Mouse (Mus musculus) heart, postnatal 0 days (tissue): ENCODE results near the gene Hoxa6. TPM values are rescaled to one million over a fixed set of nuclear protein-coding genes. Genes with fewer than 3 reads are reported as not detected.
A peak's percentile ranks its signal among the peaks of the same experiment; 100 is the strongest.

ENCODE experiments used
- ATAC-seq: fragments of 200-750 bp; cut with Nextera tagmentation; 2 replicates; pipeline ENCODE4 v1.8.0; 2017; ENCODE audit warnings: low read depth, moderate number of reproducible peaks, moderate library complexity; ENCODE audit not compliant: insufficient read depth
- DNase-seq: peaks from one replicate; pipeline ENCODE4 v3.0.0-alpha.2; 2016; ENCODE audit warnings: low spot score
- H3K27ac ChIP-seq: fragments of 300-500 bp; sonication (generic); 2 replicates; pipeline ENCODE4 v1.5.1; 2014; ENCODE audit warnings: low read depth, mild to moderate bottlenecking
- H3K27me3 ChIP-seq: fragments of 300-500 bp; sonication (generic); 2 replicates; pipeline ENCODE4 v1.6.1; 2014; ENCODE audit warnings: low read length, mixed read lengths; ENCODE audit not compliant: control insufficient read depth, insufficient read depth
- H3K36me3 ChIP-seq: fragments of 300-500 bp; sonication (generic); replicated peaks from 2 replicates; pipeline ENCODE4 v1.6.1; 2014; ENCODE audit warnings: low read length, mixed read lengths; ENCODE audit not compliant: control insufficient read depth, insufficient read depth
- H3K4me1 ChIP-seq: fragments of 300-500 bp; sonication (generic); 2 replicates; pipeline ENCODE4 v1.6.1; 2014; ENCODE audit warnings: antibody characterized with exemption; ENCODE audit not compliant: control insufficient read depth, insufficient read depth
- H3K4me2 ChIP-seq: fragments of 300-500 bp; sonication (generic); 2 replicates; pipeline ENCODE4 v1.6.1; 2014; ENCODE audit warnings: low read depth, mild to moderate bottlenecking, low read length, moderate library complexity
- H3K4me3 ChIP-seq: fragments of 300-500 bp; sonication (generic); 2 replicates; pipeline ENCODE4 v1.5.1; 2014; ENCODE audit warnings: low read depth, low read length
- H3K9ac ChIP-seq: fragments of 300-500 bp; sonication (generic); replicated peaks from 2 replicates; pipeline ENCODE4 v1.6.1; 2014; ENCODE audit warnings: low read depth, low read length, mixed read lengths
- H3K9me3 ChIP-seq: fragments of 300-500 bp; sonication (generic); replicated peaks from 2 replicates; pipeline ENCODE4 v1.6.1; 2016; ENCODE audit warnings: low read length; ENCODE audit not compliant: control insufficient read depth
- CTCF ChIP-seq: IDR thresholded peaks from 2 replicates; pipeline ENCODE4 v1.5.1; 2016; ENCODE audit warnings: antibody characterized with exemption, control low read depth, low read depth
- EP300 ChIP-seq: IDR thresholded peaks from 2 replicates; pipeline ENCODE4 v1.6.1; 2016; ENCODE audit warnings: antibody characterized with exemption, low read depth
- WGBS: fragments of 180-500 bp; shearing (Covaris S2); extraction: QIAGEN DNeasy Blood & Tissue Kit; methylation state at CpG from one replicate; pipeline ENCODE4 v1.1.7; 2014; 5-methylcytosine and 5-hydroxymethylcytosine counted together
- polyA plus RNA-seq: library from polyadenylated mRNA; unstranded; fragments of >200 nt; fragmentation: Nextera tagmentation; extraction: Ambion mirVana; gene quantifications from 2 replicates; pipeline ENCODE4 v1.2.1, GENCODE M21; 2015
- total RNA-seq: library from RNA; depleted of rRNA; stranded (reverse); fragments of >200 nt; gene quantifications from 2 replicates; pipeline ENCODE4 v1.2.3, GENCODE M21; 2014; ENCODE audit warnings: low replicate concordance

Hoxa6 gene
- total and polyA plus RNA-seq, 2 experiments from 2014 or later, result not detected

DNA sequence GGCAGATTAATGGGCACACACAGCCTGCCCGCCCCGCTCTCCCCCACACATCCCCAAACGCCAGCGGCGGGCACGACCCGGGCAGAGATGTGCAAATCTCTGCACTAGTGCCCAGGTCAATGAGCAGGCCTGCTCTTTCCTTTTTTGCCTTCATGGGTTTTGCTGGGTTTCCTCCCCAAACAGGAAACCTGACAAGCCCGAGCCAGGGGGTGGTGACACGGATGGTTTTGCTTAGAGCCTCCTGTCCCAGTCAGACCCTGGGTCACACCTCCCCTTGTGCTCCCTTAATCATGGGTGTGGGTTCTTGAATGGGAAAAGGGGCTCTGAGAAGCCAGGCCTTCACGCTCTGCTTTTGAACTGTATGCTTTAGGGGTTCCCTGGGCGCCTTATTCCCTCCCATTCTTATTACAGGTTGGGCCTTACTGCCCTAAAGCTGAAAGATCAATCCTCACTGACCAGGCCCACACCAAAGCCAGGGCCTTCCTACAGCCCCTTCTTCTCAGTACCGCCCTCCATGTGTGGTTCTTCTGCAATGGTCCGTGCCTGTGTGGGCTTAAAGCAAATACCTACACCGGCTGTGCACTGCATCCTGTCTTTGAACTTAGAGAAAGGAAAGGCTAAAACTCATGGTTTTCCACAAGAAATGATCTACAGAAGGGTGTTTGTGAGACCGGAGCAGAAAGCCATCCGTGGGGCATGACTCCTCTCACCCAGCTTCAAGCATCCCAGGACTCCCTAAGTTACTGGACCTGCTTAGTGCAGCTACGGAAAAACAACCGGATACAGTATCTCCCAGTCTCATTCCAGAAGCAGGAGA lies 554 bp upstream of the Hoxa6 start:
- Histone ChIP-seq H3K27me3 (peaks cover 99% of the 10 kb centered on the region), H3K9me3 (no peaks in the 10 kb centered on the region), H3K4me1 (no peaks in the 10 kb centered on the region), H3K4me2 (peak overlapping the region; percentile 49), H3K4me3 (peak overlapping the region; percentile 33), H3K9ac (no peak overlapping the region), H3K36me3 (no peaks in the 10 kb centered on the region), H3K27ac (no peak overlapping the region)
- ATAC-seq (no peak), DNase-seq (no peak)
- no peak for TF ChIP-seq EP300
- TF ChIP-seq CTCF, result no peak
- 13% methylated on average over 17 of the region's 18 CpGs for WGBS

DNA sequence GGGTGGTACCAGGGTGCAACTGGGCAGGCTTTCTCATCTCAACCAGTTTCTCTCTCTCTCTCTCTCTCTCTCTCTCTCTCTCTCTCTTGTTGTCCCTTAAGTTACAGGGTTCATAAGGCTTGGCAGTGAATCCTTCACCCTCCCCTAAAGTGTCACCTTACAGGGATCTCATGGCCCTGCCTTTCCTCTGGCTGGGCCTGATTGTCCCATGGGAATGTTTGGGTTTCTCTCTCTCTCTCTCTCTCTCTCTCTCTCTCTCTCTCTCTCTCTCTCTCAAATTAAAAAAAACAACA lies 892 bp downstream of the Hoxa6 start:
- TF ChIP-seq EP300, result no peak
- TF ChIP-seq CTCF, result no peak
- no peaks in the 10 kb centered on the region for H3K4me1 ChIP-seq
- H3K27ac ChIP-seq, result no peak overlapping the region
- H3K9me3 ChIP-seq, result no peaks in the 10 kb centered on the region
- DNase-seq, result no peak
- no peak overlapping the region for H3K9ac ChIP-seq
- no peak overlapping the region for H3K4me3 ChIP-seq
- no peaks in the 10 kb centered on the region for H3K36me3 ChIP-seq
- ATAC-seq, result no peak
- no peak overlapping the region for H3K4me2 ChIP-seq
- H3K27me3 ChIP-seq, result peaks cover 99% of the 10 kb centered on the region

DNA sequence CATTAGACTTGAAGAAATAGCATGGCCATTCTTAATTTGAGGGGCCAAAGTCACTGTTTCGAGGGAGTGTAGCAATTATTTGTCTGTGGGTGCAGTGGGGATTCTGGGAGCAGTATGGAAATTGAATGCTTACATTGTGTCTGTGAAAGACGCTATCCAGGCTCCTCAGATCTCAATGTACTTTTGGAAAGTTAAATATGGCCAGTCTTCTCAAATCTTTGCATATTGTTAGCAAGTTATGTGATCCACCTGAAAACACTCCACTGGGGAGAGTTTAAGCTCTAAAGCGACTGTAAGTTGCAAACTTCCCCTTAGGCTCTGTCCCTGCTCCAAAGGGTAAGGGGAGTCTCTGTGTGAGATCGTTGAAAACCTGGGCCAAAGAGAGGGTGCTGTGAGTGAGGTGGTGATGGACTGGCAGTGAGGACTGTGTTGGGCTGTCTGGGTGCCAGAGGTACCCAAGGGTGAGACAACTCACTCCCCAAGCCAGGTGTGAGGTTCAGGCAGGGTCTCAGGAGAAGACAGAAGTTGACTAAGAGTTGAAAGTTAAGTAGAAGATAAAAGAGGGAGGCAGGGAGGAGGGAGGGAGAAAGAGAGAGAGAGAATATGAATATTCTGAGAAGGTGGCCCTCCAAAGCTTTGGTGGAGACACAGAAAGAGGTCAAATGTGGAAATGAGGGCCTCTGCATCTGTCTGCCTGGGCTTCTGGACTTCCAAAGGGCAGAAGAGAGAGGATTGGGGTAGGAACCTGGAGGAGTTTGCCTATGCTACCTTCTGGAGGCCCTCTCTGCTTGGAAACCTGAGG lies 1.4 kb downstream of the Hoxa6 start:
- TF ChIP-seq CTCF (no peak), EP300 (no peak)
- Histone ChIP-seq H3K9me3 (no peaks in the 10 kb centered on the region), H3K27ac (no peak overlapping the region), H3K36me3 (no peaks in the 10 kb centered on the region), H3K27me3 (peaks cover 99% of the 10 kb centered on the region), H3K4me1 (no peaks in the 10 kb centered on the region), H3K9ac (no peak overlapping the region), H3K4me3 (no peak overlapping the region), H3K4me2 (no peak overlapping the region)
- DNase-seq, result no peak
- WGBS, result 13% methylated on average over 4 of the region's 4 CpGs
- no peak for ATAC-seq

DNA sequence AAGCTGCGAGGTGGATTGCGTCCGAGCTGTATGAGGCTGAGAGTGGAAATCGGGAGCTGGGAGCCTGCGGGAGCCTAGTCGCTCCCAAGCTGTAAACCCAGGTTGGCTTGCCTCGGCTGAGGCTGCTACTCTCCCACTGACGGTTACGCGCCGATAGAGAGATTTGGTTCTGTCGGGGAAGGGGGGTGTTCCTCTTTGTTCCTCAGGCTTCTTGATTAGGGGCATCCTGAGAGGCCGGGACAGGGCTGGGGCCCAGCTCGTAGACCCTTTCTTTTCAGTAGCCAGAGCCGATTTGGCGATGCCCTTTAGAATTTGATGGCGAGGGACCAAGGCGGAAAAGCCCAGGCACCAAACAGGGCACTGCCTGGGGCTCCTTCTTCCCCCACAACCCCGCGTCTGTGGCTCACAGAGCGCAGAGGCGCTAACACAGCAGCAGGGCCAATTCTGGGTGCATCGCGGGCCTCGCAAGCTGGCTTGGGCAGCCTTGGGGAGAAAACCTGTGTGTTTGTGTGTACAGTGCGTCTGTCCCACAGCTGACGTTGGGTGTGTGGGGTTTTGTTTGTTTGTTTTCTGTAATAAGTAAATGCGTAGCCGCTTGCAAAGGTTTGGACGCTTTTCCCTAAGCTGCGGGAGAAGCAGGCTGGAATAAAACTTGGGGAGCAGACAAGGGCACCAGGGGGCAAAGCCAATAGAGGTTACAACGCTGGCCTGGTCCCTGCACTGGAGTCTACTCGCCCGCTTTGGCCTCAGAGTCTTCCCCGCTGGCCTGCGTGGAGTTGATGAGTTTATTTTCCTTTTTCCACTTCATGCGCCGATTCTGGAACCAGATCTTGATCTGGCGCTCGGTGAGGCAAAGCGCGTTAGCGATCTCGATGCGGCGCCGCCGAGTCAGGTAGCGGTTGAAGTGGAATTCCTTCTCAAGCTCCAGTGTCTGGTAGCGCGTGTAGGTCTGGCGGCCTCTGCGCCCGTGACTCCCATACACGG lies 2.6 kb downstream of the Hoxa6 start:
- ATAC-seq (no peak), DNase-seq (no peak)
- no peak for TF ChIP-seq EP300
- no peak for TF ChIP-seq CTCF
- no peak overlapping the region for H3K9ac ChIP-seq
- no peak overlapping the region for H3K27ac ChIP-seq
- H3K4me2 ChIP-seq, result no peak overlapping the region
- H3K36me3 ChIP-seq, result no peaks in the 10 kb centered on the region
- peaks cover 99% of the 10 kb centered on the region for H3K27me3 ChIP-seq
- H3K4me3 ChIP-seq, result peak overlapping the region; percentile 2; the same call in 1 of the 2 replicates
- no peaks in the 10 kb centered on the region for H3K4me1 ChIP-seq
- H3K9me3 ChIP-seq, result no peaks in the 10 kb centered on the region
- WGBS, result 5% methylated on average over 55 of the region's 55 CpGs

DNA sequence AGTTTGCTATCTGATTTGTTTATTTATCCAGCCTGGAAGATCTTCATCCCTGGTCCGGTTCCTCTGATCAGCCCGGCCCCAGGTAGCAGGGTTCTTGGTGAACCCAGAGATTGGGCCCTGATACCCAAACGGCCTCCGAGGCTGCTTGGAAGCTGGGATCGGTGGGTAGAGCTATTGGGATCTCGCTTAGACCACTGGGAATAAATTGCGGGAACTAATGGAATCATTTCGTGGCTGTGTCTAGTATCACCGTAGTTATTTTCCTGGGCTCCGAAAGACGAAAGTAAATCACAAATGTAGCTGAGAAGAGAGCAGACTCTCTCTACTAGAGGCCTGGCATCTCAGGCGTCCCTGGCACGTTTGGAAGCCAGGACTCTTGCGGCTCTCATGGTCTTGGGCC lies 3.3 kb downstream of the Hoxa6 start:
- peaks cover 99% of the 10 kb centered on the region for H3K27me3 ChIP-seq
- no peaks in the 10 kb centered on the region for H3K9me3 ChIP-seq
- ATAC-seq (no peak), DNase-seq (no peak)
- H3K27ac ChIP-seq, result no peak overlapping the region
- 9% methylated on average over 14 of the region's 14 CpGs for WGBS
- no peaks in the 10 kb centered on the region for H3K4me1 ChIP-seq
- no peaks in the 10 kb centered on the region for H3K36me3 ChIP-seq
- no peak overlapping the region for H3K4me2 ChIP-seq
- no peak for TF ChIP-seq CTCF
- TF ChIP-seq EP300, result no peak
- H3K4me3 ChIP-seq, result no peak overlapping the region
- H3K9ac ChIP-seq, result no peak overlapping the region
